Comparison of ENCODE assay signal across 33 mouse cellular contexts in the genomic region with DNA sequence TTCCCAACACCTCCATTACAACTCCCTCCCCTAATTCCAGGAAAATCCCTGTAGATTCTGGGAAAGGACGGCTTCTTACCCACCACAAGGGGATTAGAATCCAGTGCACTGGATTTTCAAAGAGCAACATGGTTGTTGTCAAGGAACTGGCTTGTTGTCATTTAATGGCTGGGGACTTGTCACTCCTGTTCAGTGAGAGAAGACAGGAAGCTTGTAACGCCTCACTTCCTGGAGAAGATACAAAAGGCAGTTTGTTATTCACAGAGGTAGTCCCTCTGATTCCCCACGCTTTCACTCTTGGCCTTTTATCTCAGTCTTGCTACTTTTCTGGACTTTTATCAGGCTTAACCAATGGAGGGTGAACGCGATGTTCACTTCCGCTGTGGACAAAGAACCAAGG. TPM values are rescaled to one million over a fixed set of nuclear protein-coding genes. Genes with fewer than 3 reads are reported as not detected.
DNase-seq lines count a peak whose midpoint lies in the region; ATAC-seq and TF ChIP-seq lines count a peak whose summit lies in the region.
"Had no signal": no experiment of that assay in that cellular context is flagged by ENCODE, and none has a peak within 500 bp of the region (broad histone marks: within the 10 kb centered on the region; RNA-seq: fewer than 3 reads in every experiment).

No protein-coding gene starts in this region.

- H3K4me1 ChIP-seq in thymus, adult 2 months (replicated peaks; ENCODE audit: control insufficient read depth, insufficient read depth, low read length), result 0 out of 2 replicates have a peak, but pooled peaks cover 4% of the 10 kb centered on the region
- H3K4me1 ChIP-seq in hindbrain, embryonic 11.5 days (replicated peaks; ENCODE audit: control insufficient read depth, insufficient read depth, low read length), result no peaks in the 10 kb centered on the region
- H3K4me1 ChIP-seq in embryonic facial prominence, embryonic 10.5 days, result no peaks in the 10 kb centered on the region
- H3K4me1 ChIP-seq: embryonic facial prominence, embryonic 12.5 days; intestine, embryonic 15.5 days; limb, embryonic 10.5 days; limb, embryonic 15.5 days; liver, embryonic 13.5 days; midbrain, embryonic 13.5 days; neural tube, embryonic 15.5 days had no signal

- ATAC-seq in hindbrain, embryonic 11.5 days (ENCODE audit: low FRiP score), result no peak
- ATAC-seq: forebrain, embryonic 14.5 days; intestine, embryonic 15.5 days; lung, postnatal 0 days; midbrain, embryonic 13.5 days had no signal

- no peak for TF ChIP-seq CTCF in thymus, adult 2 months (IDR thresholded peaks at IDR 0.05; ENCODE audit: borderline replicate concordance, control insufficient read depth, extremely low read depth, insufficient read depth, low read length, poor library complexity)

- H3K9ac ChIP-seq in hindbrain, embryonic 11.5 days (ENCODE audit: low read depth, low read length), result no peak overlapping the region
- H3K9ac ChIP-seq: embryonic facial prominence, embryonic 12.5 days; hindbrain, embryonic 14.5 days; intestine, embryonic 15.5 days; limb, embryonic 15.5 days; liver, embryonic 13.5 days; midbrain, embryonic 13.5 days; neural tube, embryonic 15.5 days had no signal

- H3K27ac ChIP-seq in thymus, adult 2 months (ENCODE audit: control insufficient read depth, insufficient read depth, low read length), result no peak overlapping the region; the same call in 1 of the 2 replicates
- H3K27ac ChIP-seq in hindbrain, embryonic 11.5 days (ENCODE audit: low read depth, low read length), result no peak overlapping the region
- H3K27ac ChIP-seq in embryonic facial prominence, embryonic 10.5 days (replicated peaks), result no peak overlapping the region
- H3K27ac ChIP-seq: embryonic facial prominence, embryonic 12.5 days; hindbrain, embryonic 14.5 days; intestine, embryonic 15.5 days; limb, embryonic 10.5 days; limb, embryonic 15.5 days; liver, embryonic 13.5 days; midbrain, embryonic 13.5 days; neural tube, embryonic 15.5 days had no signal

- peak; percentile 5 for DNase-seq in thymus, adult 2 months
- DNase-seq in thymus, postnatal 4 days, result no peak
- peak; percentile 1 for DNase-seq in CD8-positive naive resting alpha-beta T cell, adult 2 months (ENCODE audit: low read depth in 2 of 2, low spot score in 2 of 2)
- peak; percentile 46 for DNase-seq in T-cell, adult 2 months (ENCODE audit: low spot score)
- DNase-seq in naive thymus-derived CD4-positive, alpha-beta T cell, adult 2 months (ENCODE audit: low read depth), result peak; percentile 62
- DNase-seq in hindbrain, embryonic 11.5 days (ENCODE audit: low spot score), result no peak
- DNase-seq in embryonic facial prominence, embryonic 10.5 days (ENCODE audit: low spot score), result no peak
- DNase-seq: adrenal gland, adult 8-10 months; cerebellum, adult 8-10 months; cerebellum, postnatal 25 days; gastrocnemius, postnatal 14 days; heart, adult 18-20 months; heart, postnatal 36 days; kidney, adult 9 months; kidney, postnatal 10 days; layer of hippocampus, postnatal 36 days; liver, embryonic 13.5 days; lung, adult 18-20 months; lung, postnatal 4 days; spleen, adult 18-20 months; thymus, postnatal 36 days had no signal

- WGBS in thymus, adult 2 months, result 66% methylated on average over 6 of the region's 6 CpGs
- 77% methylated on average over 6 of the region's 6 CpGs for WGBS in hindbrain, embryonic 11.5 days
- WGBS in embryonic facial prominence, embryonic 10.5 days, result 64% methylated on average over 6 of the region's 6 CpGs

- no peak for TF ChIP-seq POLR2A in thymus, adult 2 months (IDR thresholded peaks at IDR 0.05; ENCODE audit: control insufficient read depth, extremely low read depth, insufficient read depth, low read length, poor library complexity)

- H3K36me3 ChIP-seq in thymus, adult 2 months (ENCODE audit: control insufficient read depth, insufficient read depth, low read length), result no peaks in the 10 kb centered on the region
- H3K36me3 ChIP-seq in hindbrain, embryonic 11.5 days (ENCODE audit: control insufficient read depth, insufficient read depth, low read length), result no peaks in the 10 kb centered on the region
- H3K36me3 ChIP-seq in embryonic facial prominence, embryonic 10.5 days (replicated peaks), result no peaks in the 10 kb centered on the region
- H3K36me3 ChIP-seq: embryonic facial prominence, embryonic 12.5 days; intestine, embryonic 15.5 days; limb, embryonic 10.5 days; limb, embryonic 15.5 days; liver, embryonic 13.5 days; midbrain, embryonic 13.5 days; neural tube, embryonic 15.5 days had no signal

- no peaks in the 10 kb centered on the region for H3K27me3 ChIP-seq in thymus, adult 2 months (ENCODE audit: control insufficient read depth, insufficient read depth, low read length)
- H3K27me3 ChIP-seq in hindbrain, embryonic 11.5 days (ENCODE audit: control insufficient read depth, insufficient read depth, low read length), result 0 out of 2 replicates have a peak, but pooled peaks cover 2% of the 10 kb centered on the region
- peaks cover 88% of the 10 kb centered on the region for H3K27me3 ChIP-seq in embryonic facial prominence, embryonic 10.5 days (replicated peaks; ENCODE audit: low read depth, poor library complexity, severe bottlenecking)
- H3K27me3 ChIP-seq: CH12.LX; intestine, embryonic 15.5 days; liver, embryonic 13.5 days had no signal

- no peaks in the 10 kb centered on the region for H3K9me3 ChIP-seq in hindbrain, embryonic 11.5 days (ENCODE audit: control insufficient read depth, low read length)
- H3K9me3 ChIP-seq in embryonic facial prominence, embryonic 10.5 days, result no peaks in the 10 kb centered on the region
- H3K9me3 ChIP-seq: embryonic facial prominence, embryonic 12.5 days; intestine, embryonic 15.5 days; limb, embryonic 10.5 days; limb, embryonic 15.5 days; liver, embryonic 13.5 days; midbrain, embryonic 13.5 days; neural tube, embryonic 15.5 days had no signal

- no peak overlapping the region for H3K4me3 ChIP-seq in thymus, adult 2 months (ENCODE audit: control insufficient read depth, insufficient read depth, low read length)
- no peak overlapping the region for H3K4me3 ChIP-seq in hindbrain, embryonic 11.5 days (ENCODE audit: low read depth, low read length)
- H3K4me3 ChIP-seq in embryonic facial prominence, embryonic 10.5 days, result no peak overlapping the region
- H3K4me3 ChIP-seq: embryonic facial prominence, embryonic 12.5 days; intestine, embryonic 15.5 days; limb, embryonic 10.5 days; limb, embryonic 15.5 days; liver, embryonic 13.5 days; megakaryocyte, embryonic 14.5 days; midbrain, embryonic 13.5 days; neural tube, embryonic 15.5 days had no signal

- no peak overlapping the region for H3K4me2 ChIP-seq in hindbrain, embryonic 11.5 days (replicated peaks; ENCODE audit: low read depth, low read length)
- H3K4me2 ChIP-seq: embryonic facial prominence, embryonic 12.5 days; heart, embryonic 11.5 days; hindbrain, embryonic 14.5 days; intestine, embryonic 15.5 days; limb, embryonic 15.5 days; liver, embryonic 13.5 days; midbrain, embryonic 13.5 days; neural tube, embryonic 15.5 days had no signal

RNA-seq across cellular contexts. Expression of gene Nyx, which starts 34.5 kb away (rescaled TPM):
- 0.94 and 0.98 TPM in 2 replicates for polyA plus RNA-seq in thymus, adult 2 months (2012; rRNA removed)
- polyA plus RNA-seq in hindbrain, embryonic 11.5 days (2014; fragmentation: Nextera tagmentation; extraction: Ambion mirVana), result 0.03 TPM in 1 of 2 replicates, not detected in the other
- polyA plus RNA-seq in embryonic facial prominence, embryonic 10.5 days (2016; fragmentation: Nextera tagmentation; extraction: Ambion mirVana), result 0.03 and 0.10 TPM in 2 replicates
- polyA plus RNA-seq: heart, embryonic 11.5 days; intestine, embryonic 15.5 days had no signal

Comparison
In these comparisons a context has a peak if more than half of its experiments do, and no peak if none do; other contexts are left out.
1. DNase-seq: peak in thymus, adult 2 months (single experiment), CD8-positive naive resting alpha-beta T cell, adult 2 months (2 of 2), T-cell, adult 2 months (single experiment) and naive thymus-derived CD4-positive, alpha-beta T cell, adult 2 months (single experiment); none in thymus, postnatal 4 days (single experiment), hindbrain, embryonic 11.5 days (single experiment) and embryonic facial prominence, embryonic 10.5 days (single experiment).